Mouse (Mus musculus) bone marrow macrophage, adult 2 months (primary cell): Measurements from ENCODE around the gene Syt3.

Source experiments
- CTCF ChIP-seq: IDR thresholded peaks from 2 replicates; pipeline ENCODE4 v1.5.1; 2012; ENCODE audit warnings: low read depth, mild to moderate bottlenecking, low read length, moderate library complexity
- POLR2A ChIP-seq: IDR thresholded peaks from 2 replicates; pipeline ENCODE4 v1.6.1; 2012; ENCODE audit warnings: mild to moderate bottlenecking, low read depth, low read length, borderline replicate concordance

- TF ChIP-seq POLR2A (no peak), CTCF (no peak)
Observed at GRCm38 (mm10) chr7:44385720-44386119, 1.8 kb downstream of the Syt3 start, which contains the start of gene 1700008O03Rik.
